Mouse (Mus musculus) kidney, postnatal 0 days (tissue): ENCODE measurements around the gene Ifit3b. TPM values are rescaled to one million over a fixed set of nuclear protein-coding genes. Genes with fewer than 3 reads are reported as not detected.
"Not testable (repeated sequence)": the region's sequence is repeated elsewhere in the genome, so short reads cannot be mapped to it uniquely, and the experiment has no call there.

Experiments used
- ATAC-seq: fragments of 200-750 bp; cut with Nextera tagmentation; replicated peaks from 2 replicates; pipeline ENCODE4 v1.8.0; 2017; ENCODE audit warnings: low read depth, moderate number of reproducible peaks, moderate TSS enrichment, moderate library complexity; ENCODE audit not compliant: low FRiP score
- DNase-seq: peaks from one replicate; pipeline ENCODE4 v3.0.0-alpha.2; 2016; ENCODE audit warnings: low spot score
- H3K27ac ChIP-seq: fragments of 300-500 bp; sonication (generic); 2 replicates; pipeline ENCODE4 v1.5.1; 2014; ENCODE audit warnings: mild to moderate bottlenecking
- H3K27me3 ChIP-seq: fragments of 300-500 bp; sonication (generic); 2 replicates; pipeline ENCODE4 v1.6.1; 2014; ENCODE audit warnings: low read length, mixed read lengths; ENCODE audit not compliant: insufficient read depth
- H3K36me3 ChIP-seq: fragments of 300-500 bp; sonication (generic); 2 replicates; pipeline ENCODE4 v1.6.1; 2014; ENCODE audit warnings: low read length, mixed read lengths; ENCODE audit not compliant: insufficient read depth
- H3K4me1 ChIP-seq: fragments of 300-500 bp; sonication (generic); replicated peaks from 2 replicates; pipeline ENCODE4 v1.6.1; 2014; ENCODE audit warnings: antibody characterized with exemption, low read length, mixed read lengths; ENCODE audit not compliant: insufficient read depth
- H3K4me2 ChIP-seq: fragments of 300-500 bp; sonication (generic); 2 replicates; pipeline ENCODE4 v1.6.1; 2014; ENCODE audit warnings: mild to moderate bottlenecking, low read length, moderate library complexity, mixed read lengths
- H3K4me3 ChIP-seq: fragments of 300-500 bp; sonication (generic); replicated peaks from 2 replicates; pipeline ENCODE4 v1.5.1; 2014; ENCODE audit warnings: low read depth, low read length
- H3K9ac ChIP-seq: fragments of 300-500 bp; sonication (generic); 2 replicates; pipeline ENCODE4 v1.6.1; 2014; ENCODE audit warnings: low read depth, low read length
- H3K9me3 ChIP-seq: fragments of 300-500 bp; sonication (generic); replicated peaks from 2 replicates; pipeline ENCODE4 v1.6.1; 2016; ENCODE audit warnings: low read length, inconsistent platforms, mixed read lengths
- CTCF ChIP-seq: IDR thresholded peaks from 2 replicates; pipeline ENCODE4 v1.5.1; 2016; ENCODE audit warnings: antibody characterized with exemption, low read depth, mild to moderate bottlenecking, moderate library complexity
- WGBS: fragments of 180-500 bp; shearing (Covaris S2); extraction: QIAGEN DNeasy Blood & Tissue Kit; methylation state at CpG from one replicate; pipeline ENCODE4 v1.1.7; 2014; 5-methylcytosine and 5-hydroxymethylcytosine counted together
- polyA plus RNA-seq: library from polyadenylated mRNA; unstranded; fragments of >200 nt; fragmentation: Nextera tagmentation; extraction: Ambion mirVana; gene quantifications from 2 replicates; pipeline ENCODE4 v1.2.1, GENCODE M21; 2015

Gene Ifit3b
- polyA plus RNA-seq, 1 experiment from 2014 or later = 5.1 TPM

DNA sequence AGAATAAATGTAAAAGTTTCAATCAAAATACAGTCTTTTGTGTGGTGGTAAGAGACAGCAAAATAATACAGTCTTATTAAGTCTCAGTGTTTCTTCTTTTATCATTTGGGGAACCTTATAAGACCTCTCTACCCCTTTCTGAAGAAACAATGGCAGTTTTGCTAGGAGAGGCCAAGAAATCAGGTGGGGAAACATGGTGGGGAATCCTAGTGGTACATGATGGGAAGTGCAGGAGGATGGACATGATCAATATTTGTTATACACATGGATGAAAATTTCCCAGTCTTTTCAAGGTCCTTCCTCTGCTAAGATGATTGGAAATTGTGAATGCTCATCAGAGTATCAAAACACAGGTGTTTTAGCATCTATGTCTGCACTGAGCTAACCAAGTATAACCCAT is 18.8 kb upstream of the Ifit3b start:
- H3K27ac ChIP-seq = no peak overlapping the region
- no peak for DNase-seq
- no peak overlapping the region for H3K4me2 ChIP-seq
- no peaks in the 10 kb centered on the region for H3K27me3 ChIP-seq
- H3K4me3 ChIP-seq = no peak overlapping the region
- no peaks in the 10 kb centered on the region for H3K4me1 ChIP-seq
- ATAC-seq = no peak
- TF ChIP-seq CTCF = peak; percentile 25; the same call in 1 of the 2 replicates
- H3K9ac ChIP-seq = no peak overlapping the region
- no peaks in the 10 kb centered on the region for H3K36me3 ChIP-seq
- H3K9me3 ChIP-seq = no peaks in the 10 kb centered on the region

DNA sequence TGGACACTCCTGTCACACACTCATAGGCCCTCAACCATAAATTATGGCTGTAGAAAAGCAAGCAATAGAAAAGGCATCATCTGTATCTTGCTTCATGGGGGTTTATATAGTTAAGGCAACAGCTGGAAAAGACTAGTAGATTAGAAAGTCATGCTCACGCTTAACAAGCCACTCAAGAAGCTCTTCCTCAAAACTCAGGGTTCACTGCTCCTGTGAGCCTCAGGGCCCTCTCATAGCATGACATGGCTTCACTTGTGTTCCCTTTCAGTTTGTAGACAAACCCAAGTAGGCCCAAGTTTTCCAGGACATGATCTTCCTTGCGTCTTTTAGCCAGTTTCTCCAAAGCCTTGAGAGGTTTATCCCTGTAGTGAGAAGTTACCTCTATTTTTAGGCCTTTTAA is 14.3 kb upstream of the Ifit3b start:
- Histone ChIP-seq H3K4me1 (no peaks in the 10 kb centered on the region), H3K9me3 (no peaks in the 10 kb centered on the region), H3K27ac (no peak overlapping the region), H3K4me3 (no peak overlapping the region), H3K36me3 (no peaks in the 10 kb centered on the region), H3K9ac (no peak overlapping the region), H3K27me3 (no peaks in the 10 kb centered on the region), H3K4me2 (no peak overlapping the region)
- WGBS = 88% methylated on average over 2 of the region's 2 CpGs
- ATAC-seq (no peak), DNase-seq (no peak)
- TF ChIP-seq CTCF = no peak

DNA sequence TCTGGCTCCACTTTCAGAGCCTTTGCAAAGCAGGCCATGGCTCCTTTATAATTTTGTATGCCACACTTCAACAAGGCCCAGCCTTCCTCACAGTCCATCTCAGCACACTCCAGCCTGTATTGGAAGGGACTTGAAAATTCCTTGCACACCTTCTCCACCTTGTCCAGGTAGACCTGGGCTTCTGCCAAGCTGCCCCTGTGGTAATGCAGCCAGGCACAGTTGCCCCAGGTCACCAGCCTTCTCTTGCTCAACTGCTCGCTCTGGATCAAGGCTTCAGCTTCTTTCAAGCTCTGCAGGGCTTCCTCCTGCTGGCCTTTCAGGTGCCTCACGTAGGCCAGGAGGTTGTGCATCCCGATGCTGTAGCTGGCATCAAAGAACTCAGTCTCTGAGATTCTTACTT is 13.2 kb upstream of the Ifit3b start:
- ATAC-seq, H3K4me1 ChIP-seq, H3K27me3 ChIP-seq, H3K4me3 ChIP-seq, H3K9ac ChIP-seq, H3K4me2 ChIP-seq, H3K27ac ChIP-seq, H3K36me3 ChIP-seq, H3K9me3 ChIP-seq, DNase-seq: not testable (repeated sequence)
- WGBS = 84% methylated on average over 3 of the region's 3 CpGs

DNA sequence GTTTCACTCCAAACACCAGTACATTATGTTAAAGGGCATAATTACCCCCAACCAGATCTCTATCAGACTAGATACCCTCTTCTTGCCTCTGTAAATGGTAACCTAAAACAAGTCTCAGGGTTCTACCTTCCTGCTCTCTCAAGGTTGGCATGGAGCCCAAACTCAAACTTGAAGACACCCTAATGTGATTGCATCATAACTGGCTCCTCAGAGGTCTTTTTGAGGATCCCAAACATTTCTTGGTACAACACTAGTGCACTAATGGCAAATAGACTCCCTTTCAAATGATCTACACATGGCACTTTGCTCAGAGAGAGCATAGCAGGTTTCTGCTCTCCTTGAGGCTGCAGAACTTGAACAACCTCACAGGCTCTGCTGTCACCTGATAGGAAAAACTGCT is 11.0 kb upstream of the Ifit3b start:
- ATAC-seq = no peak
- Histone ChIP-seq H3K4me1 (no peaks in the 10 kb centered on the region), H3K9ac (no peak overlapping the region), H3K4me2 (no peak overlapping the region), H3K4me3 (no peak overlapping the region), H3K36me3 (no peaks in the 10 kb centered on the region), H3K9me3 (no peaks in the 10 kb centered on the region), H3K27me3 (no peaks in the 10 kb centered on the region), H3K27ac (no peak overlapping the region)
- TF ChIP-seq CTCF = no peak
- DNase-seq = no peak

DNA sequence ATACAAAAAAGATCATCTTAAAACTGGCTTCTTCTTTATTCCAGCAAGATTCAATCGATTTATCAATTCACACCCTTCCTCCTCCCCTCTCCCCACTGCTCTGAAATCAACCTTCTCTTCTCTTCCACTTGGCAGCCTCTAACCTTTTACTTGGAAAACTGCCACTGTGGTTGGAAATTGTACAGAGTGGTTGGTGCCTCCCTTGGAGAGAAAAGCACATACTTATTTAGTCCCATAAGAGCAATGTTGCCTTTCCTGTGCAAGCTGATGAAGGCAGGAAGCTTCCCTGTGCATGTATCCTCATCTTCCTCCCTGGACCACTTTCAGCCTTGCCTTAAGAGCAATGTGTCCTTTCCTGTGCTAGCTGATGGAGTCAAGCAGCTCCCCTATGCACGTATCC is 9.4 kb upstream of the Ifit3b start:
- Histone ChIP-seq H3K4me1 (no peaks in the 10 kb centered on the region), H3K27me3 (no peaks in the 10 kb centered on the region), H3K27ac (no peak overlapping the region), H3K9ac (no peak overlapping the region), H3K4me2 (no peak overlapping the region), H3K4me3 (no peak overlapping the region), H3K36me3 (no peaks in the 10 kb centered on the region), H3K9me3 (no peaks in the 10 kb centered on the region)
- DNase-seq (no peak), ATAC-seq (no peak)
- TF ChIP-seq CTCF = no peak
- 74% methylated on average over 2 of the region's 2 CpGs for WGBS

DNA sequence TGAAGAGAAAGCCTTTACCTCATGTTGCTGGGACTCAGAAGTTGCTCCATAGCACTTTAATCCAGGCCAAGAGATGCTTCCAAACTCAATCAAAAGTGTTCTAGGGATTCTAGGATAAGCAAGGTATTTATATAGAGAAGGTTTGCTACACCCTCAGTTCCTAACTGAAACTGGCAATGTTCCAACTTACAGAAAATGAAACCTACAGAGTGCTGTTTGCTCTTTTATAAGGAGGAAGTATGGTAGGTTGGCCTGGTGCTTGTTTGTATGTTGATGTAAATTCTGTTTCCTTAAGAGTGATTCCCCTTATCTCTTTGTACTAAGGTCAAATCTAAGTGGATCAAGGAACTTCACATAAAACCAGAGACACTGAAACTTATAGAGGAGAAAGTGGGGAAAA is 8.5 kb upstream of the Ifit3b start:
- DNase-seq, H3K4me1 ChIP-seq, H3K27ac ChIP-seq, ATAC-seq, H3K27me3 ChIP-seq, H3K36me3 ChIP-seq, H3K4me3 ChIP-seq, H3K9me3 ChIP-seq, H3K9ac ChIP-seq, H3K4me2 ChIP-seq: not testable (repeated sequence)

DNA sequence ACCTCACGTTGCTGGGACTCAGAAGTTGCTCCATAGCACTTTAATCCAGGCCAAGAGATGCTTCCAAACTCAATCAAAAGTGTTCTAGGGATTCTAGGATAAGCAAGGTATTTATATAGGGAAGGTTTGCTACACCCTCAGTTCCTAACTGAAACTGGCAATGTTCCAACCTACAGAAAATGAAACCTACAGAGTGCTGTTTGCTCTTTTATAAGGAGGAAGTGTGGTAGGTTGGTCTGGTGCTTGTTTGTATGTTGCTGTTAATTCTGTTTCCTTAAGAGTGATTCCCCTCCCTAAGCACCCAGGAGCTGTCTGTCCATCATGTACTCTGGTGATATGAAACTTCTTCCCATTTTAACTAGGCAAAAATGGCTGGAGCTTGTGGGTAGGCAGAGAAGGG is 5.9 kb upstream of the Ifit3b start, which contains the start of gene Ifit1bl1:
Gene Ifit1bl1, minus strand, starts transcription at position 69 of the 400 bp plus-strand sequence.
- H3K9ac ChIP-seq, H3K27me3 ChIP-seq, H3K4me3 ChIP-seq, DNase-seq, H3K27ac ChIP-seq, H3K36me3 ChIP-seq, H3K9me3 ChIP-seq, ATAC-seq, H3K4me2 ChIP-seq, H3K4me1 ChIP-seq: not testable (repeated sequence)
- 53% methylated on average over 1 of the region's 1 CpGs for WGBS
